Mouse (Mus musculus): ENCODE measurements around the gene Fam89a.

- no peak for TF ChIP-seq CTCF (IDR thresholded peaks at IDR 0.05; ENCODE audit: control insufficient read depth, insufficient read depth, low read length)
- no peak for TF ChIP-seq POLR2A (IDR thresholded peaks at IDR 0.05; ENCODE audit: borderline replicate concordance, control insufficient read depth, low read depth, low read length)
Observed at GRCm38 (mm10) chr8:124695424-124696100, 56.1 kb downstream of the Fam89a start.
